Mouse (Mus musculus): Measurements from ENCODE around the gene Piwil1. TPM values are rescaled to one million over a fixed set of nuclear protein-coding genes. Genes with fewer than 3 reads are reported as not detected.

The Piwil1 gene
- polyA plus RNA-seq, 1 experiment from 2014 or later = not detected

GRCm38 (mm10) chr5:128746261-128746660 is 43.9 kb downstream of the Piwil1 start:
- WGBS = 82% methylated on average over 8 of the region's 8 CpGs

GRCm38 (mm10) chr5:128761118-128761517 is 58.8 kb downstream of the Piwil1 start:
- H3K9ac ChIP-seq (ENCODE audit: low read length) = no peak overlapping the region
- no peak overlapping the region for H3K27ac ChIP-seq (replicated peaks)
- no peak overlapping the region for H3K4me3 ChIP-seq (ENCODE audit: low read depth, low read length)
- H3K27me3 ChIP-seq (ENCODE audit: control insufficient read depth, insufficient read depth, low read length) = no peaks in the 10 kb centered on the region
- H3K4me1 ChIP-seq (replicated peaks; ENCODE audit: control insufficient read depth, insufficient read depth) = no peaks in the 10 kb centered on the region
- no peak for TF ChIP-seq CTCF (IDR thresholded peaks at IDR 0.05; ENCODE audit: low read depth)
- no peak for TF ChIP-seq EP300 (optimal IDR thresholded peaks at IDR 0.05)
- 34% methylated on average over 7 of the region's 8 CpGs for WGBS
- H3K4me2 ChIP-seq (replicated peaks; ENCODE audit: low read depth) = no peak overlapping the region
- ATAC-seq (ENCODE audit: low FRiP score, low TSS enrichment) = no peak
- H3K36me3 ChIP-seq (ENCODE audit: control insufficient read depth, insufficient read depth, low read length) = no peaks in the 10 kb centered on the region
- no peaks in the 10 kb centered on the region for H3K9me3 ChIP-seq (ENCODE audit: control insufficient read depth, low read length)
- DNase-seq (ENCODE audit: low spot score) = no peak

More at GRCm38 (mm10) chr5:128746261-128746660, 43.9 kb downstream of the Piwil1 start:
- no peak overlapping the region for H3K9ac ChIP-seq (ENCODE audit: low read length)
- H3K4me1 ChIP-seq (replicated peaks; ENCODE audit: control insufficient read depth, insufficient read depth) = no peaks in the 10 kb centered on the region
- H3K27ac ChIP-seq (replicated peaks) = no peak overlapping the region
- ATAC-seq (ENCODE audit: low FRiP score, low TSS enrichment) = no peak
- H3K4me2 ChIP-seq (replicated peaks; ENCODE audit: low read depth) = no peak overlapping the region
- TF ChIP-seq CTCF (IDR thresholded peaks at IDR 0.05; ENCODE audit: low read depth) (no peak), EP300 (optimal IDR thresholded peaks at IDR 0.05) (no peak)
- no peak overlapping the region for H3K4me3 ChIP-seq (ENCODE audit: low read depth, low read length)
- H3K36me3 ChIP-seq (ENCODE audit: control insufficient read depth, insufficient read depth, low read length) = no peaks in the 10 kb centered on the region
- no peaks in the 10 kb centered on the region for H3K9me3 ChIP-seq (ENCODE audit: control insufficient read depth, low read length)
- no peaks in the 10 kb centered on the region for H3K27me3 ChIP-seq (ENCODE audit: control insufficient read depth, insufficient read depth, low read length)
- DNase-seq (ENCODE audit: low spot score) = no peak

- Histone ChIP-seq H3K9me3 (ENCODE audit: control insufficient read depth, low read length) (no peaks in the 10 kb centered on the region), H3K27ac (replicated peaks) (no peak overlapping the region), H3K9ac (ENCODE audit: low read length) (no peak overlapping the region), H3K36me3 (ENCODE audit: control insufficient read depth, insufficient read depth, low read length) (no peaks in the 10 kb centered on the region), H3K4me1 (replicated peaks; ENCODE audit: control insufficient read depth, insufficient read depth) (no peaks in the 10 kb centered on the region), H3K4me2 (replicated peaks; ENCODE audit: low read depth) (no peak overlapping the region), H3K4me3 (ENCODE audit: low read depth, low read length) (no peak overlapping the region), H3K27me3 (ENCODE audit: control insufficient read depth, insufficient read depth, low read length) (no peaks in the 10 kb centered on the region)
- no peak for TF ChIP-seq EP300 (optimal IDR thresholded peaks at IDR 0.05)
- no peak for TF ChIP-seq CTCF (IDR thresholded peaks at IDR 0.05; ENCODE audit: low read depth)
- 0 out of 2 replicates have a peak, but pooled peaks have one; percentile 47 for ATAC-seq (ENCODE audit: low FRiP score, low TSS enrichment)
- WGBS = 7% methylated on average over 10 of the region's 10 CpGs
- DNase-seq (ENCODE audit: low spot score) = no peak
These were observed 66.8 kb downstream of the Piwil1 start for GRCm38 (mm10) chr5:128769026-128769631.

GRCm38 (mm10) chr5:128776386-128776785 is 74.1 kb downstream of the Piwil1 start:
- ATAC-seq (ENCODE audit: low FRiP score, low TSS enrichment) = no peak
- no peaks in the 10 kb centered on the region for H3K27me3 ChIP-seq (ENCODE audit: control insufficient read depth, insufficient read depth, low read length)

GRCm38 (mm10) chr5:128781621-128782020 is 79.3 kb downstream of the Piwil1 start:
- H3K4me3 ChIP-seq (ENCODE audit: low read depth, low read length) = no peak overlapping the region
- no peak for DNase-seq (ENCODE audit: low spot score)
- H3K4me2 ChIP-seq (replicated peaks; ENCODE audit: low read depth) = no peak overlapping the region
- H3K27ac ChIP-seq (replicated peaks) = no peak overlapping the region
- no peaks in the 10 kb centered on the region for H3K27me3 ChIP-seq (ENCODE audit: control insufficient read depth, insufficient read depth, low read length)
- WGBS = 73% methylated on average over 22 of the region's 22 CpGs
- no peaks in the 10 kb centered on the region for H3K9me3 ChIP-seq (ENCODE audit: control insufficient read depth, low read length)
- TF ChIP-seq EP300 (optimal IDR thresholded peaks at IDR 0.05) (no peak), CTCF (IDR thresholded peaks at IDR 0.05; ENCODE audit: low read depth) (no peak)
- no peaks in the 10 kb centered on the region for H3K36me3 ChIP-seq (ENCODE audit: control insufficient read depth, insufficient read depth, low read length)
- H3K4me1 ChIP-seq (replicated peaks; ENCODE audit: control insufficient read depth, insufficient read depth) = no peaks in the 10 kb centered on the region
- ATAC-seq (ENCODE audit: low FRiP score, low TSS enrichment) = no peak
- H3K9ac ChIP-seq (ENCODE audit: low read length) = no peak overlapping the region

More at GRCm38 (mm10) chr5:128776386-128776785, 74.1 kb downstream of the Piwil1 start:
- H3K9me3 ChIP-seq (ENCODE audit: control insufficient read depth, low read length) = no peaks in the 10 kb centered on the region
- H3K9ac ChIP-seq (ENCODE audit: low read length) = no peak overlapping the region
- no peaks in the 10 kb centered on the region for H3K36me3 ChIP-seq (ENCODE audit: control insufficient read depth, insufficient read depth, low read length)
- WGBS = 74% methylated on average over 2 of the region's 2 CpGs
- no peak overlapping the region for H3K4me3 ChIP-seq (ENCODE audit: low read depth, low read length)
- DNase-seq (ENCODE audit: low spot score) = no peak
- TF ChIP-seq EP300 (optimal IDR thresholded peaks at IDR 0.05) = no peak
- peak; percentile 30; the same call in 1 of the 2 replicates for TF ChIP-seq CTCF (IDR thresholded peaks at IDR 0.05; ENCODE audit: low read depth)
- H3K27ac ChIP-seq (replicated peaks) = no peak overlapping the region
- no peak overlapping the region for H3K4me2 ChIP-seq (replicated peaks; ENCODE audit: low read depth)
- no peaks in the 10 kb centered on the region for H3K4me1 ChIP-seq (replicated peaks; ENCODE audit: control insufficient read depth, insufficient read depth)

- 89% methylated on average over 5 of the region's 5 CpGs for WGBS
- no peaks in the 10 kb centered on the region for H3K4me1 ChIP-seq (replicated peaks; ENCODE audit: control insufficient read depth, insufficient read depth)
- no peak for ATAC-seq (ENCODE audit: low FRiP score, low TSS enrichment)
- no peak overlapping the region for H3K9ac ChIP-seq (ENCODE audit: low read length)
- no peak overlapping the region for H3K27ac ChIP-seq (replicated peaks)
- no peaks in the 10 kb centered on the region for H3K9me3 ChIP-seq (ENCODE audit: control insufficient read depth, low read length)
- H3K4me3 ChIP-seq (ENCODE audit: low read depth, low read length) = no peak overlapping the region
- no peak for DNase-seq (ENCODE audit: low spot score)
- H3K4me2 ChIP-seq (replicated peaks; ENCODE audit: low read depth) = no peak overlapping the region
- H3K27me3 ChIP-seq (ENCODE audit: control insufficient read depth, insufficient read depth, low read length) = no peaks in the 10 kb centered on the region
- TF ChIP-seq CTCF (IDR thresholded peaks at IDR 0.05; ENCODE audit: low read depth) (no peak), EP300 (optimal IDR thresholded peaks at IDR 0.05) (no peak)
- no peaks in the 10 kb centered on the region for H3K36me3 ChIP-seq (ENCODE audit: control insufficient read depth, insufficient read depth, low read length)
These were observed 98.3 kb downstream of the Piwil1 start for GRCm38 (mm10) chr5:128800592-128800991.

Other genes starting within 250 kb of the Piwil1 start
- gene Fzd10, start 101.7 kb upstream of the Piwil1 start, polyA plus RNA-seq (2015; fragmentation: Nextera tagmentation; extraction: Ambion mirVana) = 2.8 and 2.9 TPM in 2 replicates